Mouse (Mus musculus) liver, embryonic 14.5 days (tissue): ENCODE measurements around the gene Arid2.

ENCODE experiments used
- CTCF ChIP-seq: IDR thresholded peaks from 2 replicates; pipeline ENCODE4 v1.5.1; 2016; ENCODE audit warnings: antibody characterized with exemption, low read depth, control low read depth
- EP300 ChIP-seq: IDR thresholded peaks from 2 replicates; pipeline ENCODE4 v1.6.1; 2016; ENCODE audit warnings: antibody characterized with exemption, low read depth

- TF ChIP-seq CTCF (no peak), EP300 (peak; percentile 78)
Measured at GRCm38 (mm10) chr15:96275810-96276493, 11.4 kb upstream of the Arid2 start.
